Mouse (Mus musculus) lung, adult 2 months (tissue): ENCODE measurements at regions not wholly inside any gene's neighbourhood (a gene's known extent, or its start where the extent isn't known, plus 50 kb on each side); places are given as distances from the start of the nearest gene placed in this dataset.

Experiments
- CTCF ChIP-seq: fragments of 200-500 bp; IDR thresholded peaks from 2 replicates; pipeline ENCODE4 v1.5.1; 2011; ENCODE audit warnings: mild to moderate bottlenecking, low read length, control low read depth; ENCODE audit not compliant: insufficient read depth
- POLR2A ChIP-seq: fragments of 200-500 bp; IDR thresholded peaks from 2 replicates; pipeline ENCODE4 v1.6.1; 2011; ENCODE audit warnings: low read depth, mild to moderate bottlenecking, control low read depth, low read length, borderline replicate concordance; ENCODE audit errors: extremely low read depth

GRCm38 (mm10) chr15:60308968-60309367 lies 292.6 kb upstream of the 4933412E24Rik start:
- TF ChIP-seq POLR2A (no peak), CTCF (no peak)
